Mouse (Mus musculus): ENCODE measurements at regions not wholly inside any gene's neighbourhood (a gene's known extent, or its start where the extent isn't known, plus 50 kb on each side); places are given as distances from the start of the nearest gene placed in this dataset.

- Histone ChIP-seq H3K36me3 (ENCODE audit: control insufficient read depth in 1 of 2, insufficient read depth in 2 of 2, low read length in 2 of 2) (no peaks in the 10 kb centered on the region), H3K9me3 (replicated peaks; ENCODE audit: insufficient read depth, low read length) (no peaks in the 10 kb centered on the region), H3K4me3 (ENCODE audit: control insufficient read depth in 1 of 2, insufficient read depth in 1 of 2, low read depth in 2 of 2, low read length in 2 of 2) (no peak overlapping the region), H3K79me2 (ENCODE audit: control insufficient read depth, insufficient read depth, low read length, poor library complexity) (no peaks in the 10 kb centered on the region), H3K9ac (ENCODE audit: control insufficient read depth, low read depth, low read length, poor library complexity, severe bottlenecking) (no peak overlapping the region), H3K4me1 (ENCODE audit: control insufficient read depth in 1 of 2, insufficient read depth in 2 of 2, low read length in 2 of 2) (no peaks in the 10 kb centered on the region), H3K27ac (ENCODE audit: control insufficient read depth, low read depth, low read length) (no peak overlapping the region), H3K27me3 (ENCODE audit: control insufficient read depth in 1 of 2, insufficient read depth in 2 of 2, low read length in 2 of 2) (no peaks in the 10 kb centered on the region)
- DNase-seq (ENCODE audit: low read depth, low spot score) = no peak
- TF ChIP-seq E2F4 (IDR thresholded peaks at IDR 0.05; ENCODE audit: borderline replicate concordance, low read depth, low read length) = no peak
- no peak for TF ChIP-seq ZMIZ1 (IDR thresholded peaks at IDR 0.05; ENCODE audit: low read depth, low read length)
- TF ChIP-seq CHD2 (IDR thresholded peaks at IDR 0.05; ENCODE audit: low read length) = no peak
- TF ChIP-seq MAZ (IDR thresholded peaks at IDR 0.05; ENCODE audit: low read depth, low read length) = no peak
- no peak for TF ChIP-seq TCF12 (IDR thresholded peaks at IDR 0.05; ENCODE audit: low read depth, low read length)
- no peak for TF ChIP-seq EP300 (IDR thresholded peaks at IDR 0.05; ENCODE audit: low read depth in 1 of 2, low read length in 2 of 2)
- TF ChIP-seq KAT2A (conservative IDR thresholded peaks at IDR 0.05; ENCODE audit: low read depth, low read length) = no peak
- no peak for TF ChIP-seq CTCF (IDR thresholded peaks at IDR 0.05 in 2 of 3, conservative IDR thresholded peaks at IDR 0.05 in 1 of 3; ENCODE audit: control insufficient read depth in 1 of 3, insufficient read depth in 1 of 3, low read depth in 2 of 3, low read length in 3 of 3, poor library complexity in 1 of 3, severe bottlenecking in 1 of 3)
- TF ChIP-seq TBP (IDR thresholded peaks at IDR 0.05; ENCODE audit: low read depth, low read length) = no peak
- no peak for TF ChIP-seq MXI1 (IDR thresholded peaks at IDR 0.05; ENCODE audit: low read depth, low read length)
- TF ChIP-seq UBTF (IDR thresholded peaks at IDR 0.05; ENCODE audit: borderline replicate concordance, insufficient read depth, low read depth, low read length) = no peak
- TF ChIP-seq USF1 (IDR thresholded peaks at IDR 0.05; ENCODE audit: low read depth, low read length) = no peak
- TF ChIP-seq MAX (IDR thresholded peaks at IDR 0.05; ENCODE audit: low read length) = no peak
- TF ChIP-seq POLR2A (IDR thresholded peaks at IDR 0.05; ENCODE audit: control insufficient read depth in 1 of 2, insufficient read depth in 1 of 2, low read depth in 1 of 2, low read length in 2 of 2, poor library complexity in 1 of 2) = no peak
- TF ChIP-seq ZKSCAN1 (IDR thresholded peaks at IDR 0.05; ENCODE audit: low read depth, low read length) = no peak
- no peak for TF ChIP-seq SIN3A (IDR thresholded peaks at IDR 0.05; ENCODE audit: low read length)
- TF ChIP-seq RCOR1 (IDR thresholded peaks at IDR 0.05; ENCODE audit: low read depth, low read length) = no peak
- TF ChIP-seq BHLHE40 (IDR thresholded peaks at IDR 0.05; ENCODE audit: borderline replicate concordance, low read depth, low read length) = no peak
- no peak for TF ChIP-seq ELF1 (IDR thresholded peaks at IDR 0.05; ENCODE audit: low read depth, low read length)
Observed at GRCm38 (mm10) chr15:59722661-59723413, 293.6 kb downstream of the 4933412E24Rik start.

- Histone ChIP-seq H3K36me3 (ENCODE audit: control insufficient read depth in 1 of 2, insufficient read depth in 2 of 2, low read length in 2 of 2) (no peaks in the 10 kb centered on the region), H3K27ac (ENCODE audit: control insufficient read depth, low read depth, low read length) (no peak overlapping the region), H3K4me1 (ENCODE audit: control insufficient read depth in 1 of 2, insufficient read depth in 2 of 2, low read length in 2 of 2) (no peaks in the 10 kb centered on the region), H3K4me3 (ENCODE audit: control insufficient read depth in 1 of 2, insufficient read depth in 1 of 2, low read depth in 2 of 2, low read length in 2 of 2) (no peak overlapping the region), H3K9ac (ENCODE audit: control insufficient read depth, low read depth, low read length, poor library complexity, severe bottlenecking) (no peak overlapping the region), H3K9me3 (replicated peaks; ENCODE audit: insufficient read depth, low read length) (no peaks in the 10 kb centered on the region), H3K27me3 (ENCODE audit: control insufficient read depth in 1 of 2, insufficient read depth in 2 of 2, low read length in 2 of 2) (no peaks in the 10 kb centered on the region), H3K79me2 (ENCODE audit: control insufficient read depth, insufficient read depth, low read length, poor library complexity) (no peaks in the 10 kb centered on the region)
- DNase-seq (ENCODE audit: low read depth, low spot score) = no peak
- no peak for TF ChIP-seq NRF1 (IDR thresholded peaks at IDR 0.05; ENCODE audit: insufficient read depth, low read depth, low read length, poor library complexity, severe bottlenecking)
- TF ChIP-seq SMC3 (IDR thresholded peaks at IDR 0.05; ENCODE audit: low read depth, low read length) = no peak
- no peak for TF ChIP-seq ELF1 (IDR thresholded peaks at IDR 0.05; ENCODE audit: low read depth, low read length)
- TF ChIP-seq GABPA (IDR thresholded peaks at IDR 0.05; ENCODE audit: low read depth, low read length) = no peak
- no peak for TF ChIP-seq USF1 (IDR thresholded peaks at IDR 0.05; ENCODE audit: low read depth, low read length)
- TF ChIP-seq EP300 (IDR thresholded peaks at IDR 0.05; ENCODE audit: low read depth in 1 of 2, low read length in 2 of 2) = no peak
- no peak for TF ChIP-seq ETS1 (IDR thresholded peaks at IDR 0.05; ENCODE audit: low read depth, low read length)
- TF ChIP-seq RAD21 (IDR thresholded peaks at IDR 0.05; ENCODE audit: low read depth, low read length) = no peak
- TF ChIP-seq NELFE (IDR thresholded peaks at IDR 0.05; ENCODE audit: low read depth, low read length) = no peak
- no peak for TF ChIP-seq E2F4 (IDR thresholded peaks at IDR 0.05; ENCODE audit: borderline replicate concordance, low read depth, low read length)
- no peak for TF ChIP-seq MYC (IDR thresholded peaks at IDR 0.05; ENCODE audit: low read depth, low read length)
- TF ChIP-seq MEF2A (IDR thresholded peaks at IDR 0.05; ENCODE audit: extremely low read depth, insufficient replicate concordance, low read depth, low read length, poor library complexity, severe bottlenecking) = no peak
- TF ChIP-seq SIN3A (IDR thresholded peaks at IDR 0.05; ENCODE audit: low read length) = no peak
Observed at GRCm38 (mm10) chr15:59721420-59721819, 295.0 kb downstream of the 4933412E24Rik start.

Data from MEL (cell line).